Mouse (Mus musculus) heart, embryonic 13.5 days (tissue): ENCODE measurements at regions not wholly inside any gene's neighbourhood (a gene's known extent, or its start where the extent isn't known, plus 50 kb on each side); places are given as distances from the start of the nearest gene placed in this dataset.

Source experiments
- ATAC-seq: fragments of 200-750 bp; cut with Nextera tagmentation; 2 replicates; pipeline ENCODE4 v1.8.0; 2017; ENCODE audit warnings: moderate TSS enrichment; ENCODE audit not compliant: insufficient number of reproducible peaks, low FRiP score, low TSS enrichment; ENCODE audit errors: extremely low read depth
- H3K27ac ChIP-seq: fragments of 300-500 bp; sonication (generic); replicated peaks from 2 replicates; pipeline ENCODE4 v1.5.1; 2015; ENCODE audit warnings: moderate library complexity, mild to moderate bottlenecking, inconsistent platforms
- H3K27me3 ChIP-seq: fragments of 300-500 bp; sonication (generic); replicated peaks from 2 replicates; pipeline ENCODE4 v1.6.1; 2015; ENCODE audit warnings: mild to moderate bottlenecking, inconsistent platforms
- H3K36me3 ChIP-seq: fragments of 300-500 bp; sonication (generic); 2 replicates; pipeline ENCODE4 v1.6.1; 2015; ENCODE audit warnings: mild to moderate bottlenecking, inconsistent platforms
- H3K4me1 ChIP-seq: fragments of 300-500 bp; sonication (generic); 2 replicates; pipeline ENCODE4 v1.6.1; 2015; ENCODE audit warnings: inconsistent platforms
- H3K4me2 ChIP-seq: fragments of 300-500 bp; sonication (generic); 2 replicates; pipeline ENCODE4 v1.6.1; 2015; ENCODE audit warnings: inconsistent platforms, mild to moderate bottlenecking, moderate library complexity
- H3K4me3 ChIP-seq: fragments of 300-500 bp; sonication (generic); 2 replicates; pipeline ENCODE4 v1.5.1; 2015; ENCODE audit warnings: moderate library complexity, mild to moderate bottlenecking, inconsistent platforms
- H3K9ac ChIP-seq: fragments of 300-500 bp; sonication (generic); 2 replicates; pipeline ENCODE4 v1.6.1; 2015; ENCODE audit warnings: inconsistent platforms, mild to moderate bottlenecking, moderate library complexity
- H3K9me3 ChIP-seq: fragments of 300-500 bp; sonication (generic); 2 replicates; pipeline ENCODE4 v1.6.1; 2016; ENCODE audit warnings: inconsistent platforms
- WGBS: fragments of 180-500 bp; shearing (Covaris S2); methylation state at CpG from one replicate; pipeline ENCODE4 v1.1.7; 2015; ENCODE audit warnings: mixed read lengths; 5-methylcytosine and 5-hydroxymethylcytosine counted together

GRCm38 (mm10) chr12:10186576-10186975, 183.2 kb upstream of the Nt5c1b start:
- H3K4me1 ChIP-seq = no peaks in the 10 kb centered on the region
- H3K4me3 ChIP-seq = no peak overlapping the region
- H3K4me2 ChIP-seq = no peak overlapping the region
- no peaks in the 10 kb centered on the region for H3K27me3 ChIP-seq
- H3K27ac ChIP-seq = no peak overlapping the region
- H3K36me3 ChIP-seq = no peaks in the 10 kb centered on the region
- H3K9ac ChIP-seq = no peak overlapping the region
- no peak for ATAC-seq
- no peaks in the 10 kb centered on the region for H3K9me3 ChIP-seq

- 84% methylated on average over 2 of the region's 2 CpGs for WGBS
- Histone ChIP-seq H3K36me3 (no peaks in the 10 kb centered on the region), H3K9ac (no peak overlapping the region), H3K4me2 (no peak overlapping the region), H3K4me1 (no peaks in the 10 kb centered on the region), H3K27ac (no peak overlapping the region), H3K27me3 (no peaks in the 10 kb centered on the region), H3K9me3 (no peaks in the 10 kb centered on the region), H3K4me3 (no peak overlapping the region)
- no peak for ATAC-seq
Measured at GRCm38 (mm10) chr12:10189746-10190145, 180.0 kb upstream of the Nt5c1b start.

- WGBS = 24% methylated on average over 3 of the region's 3 CpGs
- no peak overlapping the region for H3K27ac ChIP-seq
- no peak overlapping the region for H3K9ac ChIP-seq
- no peaks in the 10 kb centered on the region for H3K9me3 ChIP-seq
- no peak for ATAC-seq
- H3K4me3 ChIP-seq = no peak overlapping the region
- H3K4me1 ChIP-seq = 0 out of 2 replicates have a peak, but pooled peaks cover 5% of the 10 kb centered on the region
- no peaks in the 10 kb centered on the region for H3K27me3 ChIP-seq
- H3K36me3 ChIP-seq = no peaks in the 10 kb centered on the region
- H3K4me2 ChIP-seq = no peak overlapping the region
Measured at GRCm38 (mm10) chr12:10197906-10198460, 171.8 kb upstream of the Nt5c1b start.

GRCm38 (mm10) chr12:10209841-10210240, 159.9 kb upstream of the Nt5c1b start:
- Histone ChIP-seq H3K27ac (no peak overlapping the region), H3K4me1 (no peaks in the 10 kb centered on the region), H3K36me3 (no peaks in the 10 kb centered on the region), H3K9ac (no peak overlapping the region), H3K9me3 (no peaks in the 10 kb centered on the region), H3K4me2 (no peak overlapping the region), H3K4me3 (no peak overlapping the region), H3K27me3 (no peaks in the 10 kb centered on the region)
- no peak for ATAC-seq
- 49% methylated on average over 1 of the region's 1 CpGs for WGBS

GRCm38 (mm10) chr12:10222821-10223220, 147.0 kb upstream of the Nt5c1b start:
- Histone ChIP-seq H3K36me3 (no peaks in the 10 kb centered on the region), H3K4me1 (0 out of 2 replicates have a peak, but pooled peaks cover 5% of the 10 kb centered on the region), H3K27me3 (no peaks in the 10 kb centered on the region), H3K9ac (no peak overlapping the region), H3K27ac (no peak overlapping the region), H3K4me3 (no peak overlapping the region), H3K4me2 (no peak overlapping the region), H3K9me3 (no peaks in the 10 kb centered on the region)
- no peak for ATAC-seq
- 10% methylated on average over 4 of the region's 4 CpGs for WGBS

- no peaks in the 10 kb centered on the region for H3K27me3 ChIP-seq
- H3K4me1 ChIP-seq = 0 out of 2 replicates have a peak, but pooled peaks cover 5% of the 10 kb centered on the region
- H3K9ac ChIP-seq = no peak overlapping the region
- H3K9me3 ChIP-seq = no peaks in the 10 kb centered on the region
- no peak for ATAC-seq
- no peak overlapping the region for H3K4me3 ChIP-seq
- H3K4me2 ChIP-seq = no peak overlapping the region
- no peaks in the 10 kb centered on the region for H3K36me3 ChIP-seq
- WGBS = 28% methylated on average over 4 of the region's 4 CpGs
- H3K27ac ChIP-seq = no peak overlapping the region
Measured at GRCm38 (mm10) chr12:10223832-10224231, 145.9 kb upstream of the Nt5c1b start.

- Histone ChIP-seq H3K27ac (peak overlapping the region; percentile 49; the same call in 1 of the 2 replicates), H3K9ac (no peak overlapping the region), H3K4me1 (peaks cover 17% of the 10 kb centered on the region), H3K9me3 (no peaks in the 10 kb centered on the region), H3K27me3 (no peaks in the 10 kb centered on the region), H3K36me3 (no peaks in the 10 kb centered on the region), H3K4me3 (no peak overlapping the region), H3K4me2 (no peak overlapping the region)
- ATAC-seq = no peak
- WGBS = 25% methylated on average over 4 of the region's 4 CpGs
Measured at GRCm38 (mm10) chr12:10231144-10231543, 138.6 kb upstream of the Nt5c1b start.

- no peaks in the 10 kb centered on the region for H3K9me3 ChIP-seq
- H3K4me1 ChIP-seq = peaks cover 17% of the 10 kb centered on the region
Measured at GRCm38 (mm10) chr12:10231683-10232082, 138.1 kb upstream of the Nt5c1b start.

GRCm38 (mm10) chr12:10248110-10248509, 121.7 kb upstream of the Nt5c1b start:
- no peak overlapping the region for H3K9ac ChIP-seq
- H3K4me3 ChIP-seq = no peak overlapping the region
- H3K4me1 ChIP-seq = no peaks in the 10 kb centered on the region
- H3K9me3 ChIP-seq = no peaks in the 10 kb centered on the region
- H3K4me2 ChIP-seq = no peak overlapping the region
- no peak for ATAC-seq
- H3K27me3 ChIP-seq = no peaks in the 10 kb centered on the region
- H3K27ac ChIP-seq = no peak overlapping the region
- no peaks in the 10 kb centered on the region for H3K36me3 ChIP-seq

More at GRCm38 (mm10) chr12:10231683-10232082, 138.1 kb upstream of the Nt5c1b start:
- Histone ChIP-seq H3K9ac (no peak overlapping the region), H3K36me3 (no peaks in the 10 kb centered on the region), H3K4me3 (no peak overlapping the region), H3K27ac (peak overlapping the region; percentile 49; the same call in 1 of the 2 replicates), H3K27me3 (no peaks in the 10 kb centered on the region), H3K4me2 (no peak overlapping the region)
- 29% methylated on average over 4 of the region's 4 CpGs for WGBS
- ATAC-seq = no peak

GRCm38 (mm10) chr12:10256385-10256784, 113.4 kb upstream of the Nt5c1b start:
- Histone ChIP-seq H3K9me3 (no peaks in the 10 kb centered on the region), H3K4me1 (no peaks in the 10 kb centered on the region), H3K4me3 (no peak overlapping the region), H3K36me3 (no peaks in the 10 kb centered on the region), H3K27ac (no peak overlapping the region), H3K27me3 (no peaks in the 10 kb centered on the region), H3K9ac (no peak overlapping the region), H3K4me2 (no peak overlapping the region)
- ATAC-seq = no peak
- 45% methylated on average over 3 of the region's 3 CpGs for WGBS

GRCm38 (mm10) chr12:10266201-10266600, 103.6 kb upstream of the Nt5c1b start:
- ATAC-seq = no peak
- H3K27ac ChIP-seq = no peak overlapping the region
- no peaks in the 10 kb centered on the region for H3K27me3 ChIP-seq
- no peaks in the 10 kb centered on the region for H3K36me3 ChIP-seq
- no peak overlapping the region for H3K4me2 ChIP-seq
- H3K9ac ChIP-seq = no peak overlapping the region
- no peaks in the 10 kb centered on the region for H3K4me1 ChIP-seq
- H3K9me3 ChIP-seq = no peaks in the 10 kb centered on the region
- no peak overlapping the region for H3K4me3 ChIP-seq
- 55% methylated on average over 1 of the region's 1 CpGs for WGBS

- 77% methylated on average over 5 of the region's 5 CpGs for WGBS
- Histone ChIP-seq H3K9me3 (no peaks in the 10 kb centered on the region), H3K9ac (no peak overlapping the region), H3K27ac (no peak overlapping the region), H3K27me3 (no peaks in the 10 kb centered on the region), H3K4me2 (no peak overlapping the region), H3K4me3 (no peak overlapping the region), H3K36me3 (no peaks in the 10 kb centered on the region), H3K4me1 (no peaks in the 10 kb centered on the region)
- ATAC-seq = no peak
Measured at GRCm38 (mm10) chr12:10272038-10272437, 97.7 kb upstream of the Nt5c1b start.
